Mouse (Mus musculus) urinary bladder, postnatal 14 days (tissue): ENCODE results near the gene Zfp768.

Source experiments
- DNase-seq: peaks from one replicate; pipeline ENCODE4 v3.0.0; 2021; ENCODE audit warnings: low spot score

Gene Zfp768

DNA sequence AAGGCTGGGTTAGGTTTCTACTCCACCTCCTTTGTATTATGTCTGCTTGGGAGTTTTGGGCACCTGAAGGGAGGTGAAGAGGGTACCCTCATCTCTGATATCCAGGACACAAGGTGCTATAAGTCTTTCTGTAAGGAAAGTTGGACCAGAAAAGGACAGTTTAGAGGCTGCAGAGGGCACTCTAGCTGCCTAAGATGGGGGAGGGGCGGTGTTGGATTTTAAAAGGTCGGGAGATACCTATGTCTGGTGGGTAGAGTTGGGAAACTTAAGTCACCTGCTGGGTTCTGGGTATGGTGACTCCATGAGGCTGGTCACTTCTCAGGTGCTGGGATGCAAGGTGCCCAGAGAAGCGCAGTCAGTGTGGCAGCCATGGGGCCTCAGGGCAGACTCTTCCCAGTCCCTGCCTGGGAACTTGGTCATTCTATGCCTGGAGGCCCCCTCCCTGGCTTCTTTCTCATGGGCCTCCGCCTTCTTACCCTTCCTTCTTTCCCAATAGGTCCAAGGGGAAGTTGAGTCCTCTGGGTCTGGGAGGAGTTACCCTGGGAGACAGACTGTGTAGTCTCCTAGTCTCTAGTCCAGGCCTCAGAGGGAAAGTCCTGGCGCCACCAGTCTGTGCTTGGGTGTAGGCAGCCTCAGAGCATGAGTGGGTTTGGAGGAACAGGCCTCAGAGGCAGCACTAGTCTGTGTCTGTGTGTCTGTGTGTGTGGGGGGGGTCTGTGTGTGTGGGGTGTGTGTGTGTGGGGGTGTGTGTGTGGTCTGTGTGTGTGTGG is 48.4 kb downstream of the Zfp768 start:
- DNase-seq = no peak

DNA sequence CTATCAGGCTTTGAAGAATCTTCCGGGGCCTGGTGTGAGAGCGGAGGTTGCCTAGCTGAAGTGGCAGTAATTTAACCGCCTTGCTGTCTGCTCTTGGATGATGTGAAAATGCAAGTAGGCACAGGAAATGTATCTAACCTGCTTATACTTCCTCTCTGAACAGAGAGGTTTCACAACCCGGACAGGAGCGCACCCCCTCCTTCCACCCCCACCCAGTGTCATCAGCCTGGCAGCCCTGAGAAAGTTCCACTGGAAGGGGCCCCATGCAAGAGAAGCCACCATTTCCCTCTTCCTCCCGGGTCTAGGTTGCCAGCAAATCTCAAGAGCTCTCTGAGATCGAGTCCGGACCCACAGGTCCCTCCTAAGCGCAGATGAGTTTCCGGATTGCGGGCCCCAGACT is 49.3 kb downstream of the Zfp768 start, which contains the start of gene Itgal:
Gene Itgal, plus strand, starts transcription at position 163 of the 400 bp plus-strand sequence.
- no peak for DNase-seq
